Mouse (Mus musculus): ENCODE results near the gene Pld5. TPM values are rescaled to one million over a fixed set of nuclear protein-coding genes. Genes with fewer than 3 reads are reported as not detected.
"Not testable (repeated sequence)": the region's sequence is repeated elsewhere in the genome, so short reads cannot be mapped to it uniquely, and the experiment has no call there.

Gene Pld5
- total RNA-seq, 2 experiments from 2014 or later, result 0.73 to 0.75 TPM

DNA sequence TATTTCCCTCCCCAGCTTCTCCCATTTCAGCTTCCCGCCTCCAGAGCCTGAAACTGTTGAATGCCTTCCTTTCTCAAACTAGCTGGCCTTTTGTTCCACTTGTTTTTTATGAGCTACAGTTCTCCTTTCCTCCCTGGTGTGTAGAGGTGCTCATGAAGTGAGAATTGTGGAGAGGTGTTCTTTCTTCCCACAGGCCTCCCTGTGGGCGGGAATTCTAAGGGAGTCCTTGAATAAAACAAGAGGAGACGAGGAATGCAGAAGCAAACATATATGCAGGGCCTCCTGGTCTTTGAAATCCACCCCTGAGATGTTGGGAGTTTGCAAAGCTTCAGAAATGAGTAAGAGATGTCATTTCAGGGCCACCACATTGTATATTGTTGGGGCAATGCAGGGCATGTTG lies 235.2 kb downstream of the Pld5 start:
- no peak for DNase-seq

- DNase-seq, result no peak
These were observed 239.1 kb downstream of the Pld5 start for GRCm38 (mm10) chr1:176036028-176036427.

GRCm38 (mm10) chr1:176034699-176035098 lies 240.4 kb downstream of the Pld5 start:
- DNase-seq, result no peak

DNA sequence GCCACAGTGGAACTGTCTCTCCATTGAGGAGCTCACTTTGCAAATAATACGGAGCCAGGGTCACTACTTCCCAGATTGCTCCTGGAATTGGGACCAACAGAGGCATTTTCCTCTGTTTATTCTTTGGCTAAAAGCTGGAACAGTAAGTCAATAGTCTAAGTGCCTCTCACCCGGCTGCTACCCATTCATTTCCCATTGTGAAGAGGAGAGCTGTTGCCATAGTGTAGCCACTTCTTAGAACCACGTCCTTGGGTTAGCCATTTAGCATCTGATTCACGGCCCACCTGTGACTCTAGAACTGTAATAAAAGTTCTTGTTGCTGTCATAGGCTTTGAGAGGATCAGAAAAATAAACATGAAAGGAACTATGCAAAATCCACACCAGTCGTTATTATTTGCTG lies 241.4 kb downstream of the Pld5 start:
- no peak for DNase-seq

DNA sequence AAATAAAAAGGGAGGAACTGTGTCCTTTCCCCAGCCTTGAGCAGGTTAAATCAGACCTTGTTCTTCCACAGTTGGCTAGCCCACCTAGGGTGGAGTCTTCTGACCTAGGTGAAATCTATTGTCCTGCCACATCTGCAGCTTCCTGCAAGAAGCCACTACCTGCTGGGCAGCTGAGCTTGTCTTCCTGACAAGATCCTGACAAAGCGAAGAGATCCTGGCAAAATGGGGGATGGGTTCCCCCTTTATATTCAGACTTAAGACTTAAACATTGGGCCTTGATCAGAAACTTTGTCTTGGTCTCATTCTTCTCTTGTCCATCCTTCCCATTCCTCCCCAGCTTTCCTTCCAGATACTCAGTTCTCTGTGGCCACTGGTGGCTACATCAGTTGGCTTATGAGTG lies 246.0 kb downstream of the Pld5 start:
- no peak for DNase-seq

- DNase-seq, result no peak
These were observed 246.7 kb downstream of the Pld5 start for GRCm38 (mm10) chr1:176028397-176028796.

GRCm38 (mm10) chr1:176024501-176024900 lies 250.6 kb downstream of the Pld5 start:
- no peak for DNase-seq

GRCm38 (mm10) chr1:176018523-176018922 lies 256.6 kb downstream of the Pld5 start:
- no peak for DNase-seq

DNA sequence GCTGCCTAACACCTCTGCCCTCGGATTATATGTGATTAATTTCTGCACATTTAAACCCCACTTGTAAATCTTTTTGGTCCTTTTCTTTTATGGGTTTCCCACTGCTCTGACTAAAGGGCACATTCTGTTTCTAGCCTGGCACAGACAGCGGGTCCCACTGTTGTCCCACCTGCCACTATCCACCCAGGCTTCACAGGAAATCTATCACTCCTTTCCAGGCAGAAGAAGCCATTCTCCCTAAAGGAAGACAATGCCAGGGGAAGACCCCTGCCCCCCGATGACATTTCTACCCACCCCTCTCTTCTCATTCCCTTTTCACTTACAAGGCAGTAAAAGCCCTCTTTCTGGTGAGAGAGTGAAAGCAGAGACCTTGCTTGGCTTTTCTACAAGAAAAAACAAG lies 259.0 kb downstream of the Pld5 start:
- no peak for DNase-seq

- no peak for DNase-seq
These were observed 261.4 kb downstream of the Pld5 start for GRCm38 (mm10) chr1:176013497-176014268.

DNA sequence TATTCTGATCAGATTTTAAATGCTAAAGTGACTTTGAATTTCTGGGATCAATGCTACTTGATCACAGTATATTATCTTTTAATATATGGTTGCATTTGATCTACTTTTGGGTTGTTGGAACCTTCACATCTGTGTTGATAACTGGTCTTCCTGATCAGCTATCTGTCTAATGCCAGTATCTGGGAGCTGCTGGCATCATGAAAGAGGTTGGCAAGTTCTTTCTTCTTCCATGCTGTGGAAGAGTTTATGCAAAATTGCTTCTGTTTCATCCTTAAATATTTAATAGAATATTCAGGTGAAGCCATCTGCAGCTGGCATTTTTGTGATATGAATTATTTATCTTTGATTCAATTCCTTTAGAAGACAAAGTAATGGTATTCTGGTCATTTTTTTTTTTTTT lies 263.6 kb downstream of the Pld5 start:
- no peak for DNase-seq

GRCm38 (mm10) chr1:176011072-176011471 lies 264.0 kb downstream of the Pld5 start:
- no peak for DNase-seq

- DNase-seq, result no peak
These were observed 266.7 kb downstream of the Pld5 start for GRCm38 (mm10) chr1:176008411-176008810.

DNA sequence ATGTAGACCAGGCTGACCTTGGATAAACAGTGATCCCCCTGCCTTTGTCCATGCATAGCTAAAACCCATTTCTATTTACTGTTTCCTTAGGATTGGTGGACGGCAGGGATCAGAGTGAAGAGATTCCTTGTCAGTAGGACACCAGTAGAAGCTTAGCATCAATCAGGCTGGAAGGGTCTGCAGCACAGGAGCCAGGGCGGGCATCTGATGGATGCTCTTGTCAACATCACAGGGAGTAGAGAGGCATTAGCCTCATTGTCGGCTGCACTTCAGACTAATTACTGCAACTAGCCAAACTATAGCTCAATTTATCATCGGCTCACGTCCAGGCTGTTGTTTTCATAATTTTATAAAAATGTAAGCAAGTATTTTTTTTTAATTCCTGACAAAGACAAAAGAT lies 274.5 kb downstream of the Pld5 start:
- DNase-seq, result no peak

DNA sequence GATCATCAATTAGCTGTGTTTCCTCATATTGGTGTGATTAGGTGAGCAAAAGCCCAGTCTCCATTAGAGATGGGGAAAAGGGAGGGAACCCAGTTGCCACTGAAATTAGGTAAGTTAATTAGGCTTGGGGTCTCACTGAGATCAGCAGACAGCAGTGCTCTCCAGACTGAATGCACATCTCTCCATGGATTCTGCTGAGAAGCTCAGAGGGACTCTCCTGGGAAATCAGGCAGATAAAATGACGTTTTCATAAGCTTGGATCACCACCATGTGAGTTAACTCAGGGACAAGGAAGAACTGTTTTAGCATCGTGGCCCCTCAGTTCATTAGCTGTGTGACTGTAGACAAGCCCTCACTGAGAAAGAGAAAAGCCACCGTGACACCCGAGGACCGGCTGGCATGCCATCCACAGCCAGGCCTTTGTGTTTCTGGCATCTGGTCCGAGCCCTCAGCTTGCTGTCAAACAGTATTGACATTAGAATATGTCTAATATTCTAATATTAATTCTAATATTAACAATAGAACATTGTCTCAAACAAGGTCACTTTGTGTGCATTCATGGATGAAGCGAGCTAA lies 277.9 kb downstream of the Pld5 start:
- no peak for DNase-seq

DNA sequence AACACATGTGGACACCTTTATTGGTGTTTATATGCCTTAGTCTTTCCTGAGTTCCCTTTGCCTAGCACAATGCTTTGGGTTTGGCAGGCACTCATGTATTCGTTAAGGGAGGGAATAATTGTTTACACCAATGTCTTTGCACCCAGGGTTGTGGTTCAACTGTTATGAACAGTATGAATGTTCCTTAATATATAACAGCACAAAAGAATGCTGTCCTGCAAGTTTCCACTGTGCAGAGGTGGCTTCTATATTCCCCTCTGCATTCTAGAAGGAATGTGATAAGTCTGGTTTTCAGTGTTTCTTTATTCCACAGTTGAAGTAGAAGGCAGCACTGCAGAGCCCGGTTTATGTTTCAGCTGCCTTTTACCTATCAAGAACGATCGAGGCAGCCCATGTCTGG lies 286.2 kb downstream of the Pld5 start:
- no peak for DNase-seq

DNA sequence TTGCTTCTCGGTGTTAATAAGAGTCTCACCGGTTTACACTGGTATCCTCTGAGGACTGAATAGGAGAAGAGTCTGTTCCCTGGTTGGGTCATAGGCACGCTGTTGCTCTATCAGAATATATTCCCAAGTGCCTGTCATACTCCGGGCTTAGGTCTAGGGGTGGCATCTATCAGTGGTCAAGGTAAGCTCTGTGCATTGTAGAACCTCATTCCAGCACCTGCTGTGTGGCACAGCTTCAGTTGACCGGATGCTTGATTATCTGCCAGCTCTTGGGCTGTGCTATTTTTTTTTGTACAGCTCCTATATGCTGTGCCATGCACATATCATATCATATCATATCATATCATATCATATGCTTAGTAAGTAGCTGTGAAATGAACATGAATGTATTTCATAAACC lies 286.7 kb downstream of the Pld5 start:
- DNase-seq, result no peak

- not testable (repeated sequence) for DNase-seq
These were observed 296.1 kb downstream of the Pld5 start, which contains the start of gene Rbm8a2 for GRCm38 (mm10) chr1:175979014-175979413. TSS of gene Rbm8a2 (minus strand) at chr1:175979114.

GRCm38 (mm10) chr1:175970710-175971109 lies 304.4 kb downstream of the Pld5 start:
- DNase-seq, result no peak

GRCm38 (mm10) chr1:175967004-175967745 lies 307.9 kb downstream of the Pld5 start:
- no peak for DNase-seq

- DNase-seq, result no peak
These were observed 313.3 kb downstream of the Pld5 start for GRCm38 (mm10) chr1:175961786-175962185.

DNA sequence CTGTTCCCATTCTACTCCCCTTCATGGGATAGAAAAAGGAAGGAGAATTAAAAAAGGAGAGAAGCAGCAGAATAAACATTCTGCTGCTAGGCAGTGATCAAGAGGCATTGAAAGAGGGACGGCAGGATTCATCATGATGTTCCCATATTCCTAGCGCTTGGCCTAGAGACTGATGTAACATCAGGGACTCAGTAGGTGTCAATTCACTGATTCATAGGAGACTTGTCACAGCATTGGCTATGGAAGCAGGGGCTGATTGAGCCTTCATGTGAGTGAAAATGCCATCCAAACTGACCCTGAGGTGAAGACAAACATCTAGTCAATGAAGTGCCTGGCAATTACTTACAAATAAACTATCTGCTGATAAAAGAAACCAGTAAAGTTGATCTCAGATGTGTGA lies 324.3 kb downstream of the Pld5 start:
- DNase-seq, result no peak

DNA sequence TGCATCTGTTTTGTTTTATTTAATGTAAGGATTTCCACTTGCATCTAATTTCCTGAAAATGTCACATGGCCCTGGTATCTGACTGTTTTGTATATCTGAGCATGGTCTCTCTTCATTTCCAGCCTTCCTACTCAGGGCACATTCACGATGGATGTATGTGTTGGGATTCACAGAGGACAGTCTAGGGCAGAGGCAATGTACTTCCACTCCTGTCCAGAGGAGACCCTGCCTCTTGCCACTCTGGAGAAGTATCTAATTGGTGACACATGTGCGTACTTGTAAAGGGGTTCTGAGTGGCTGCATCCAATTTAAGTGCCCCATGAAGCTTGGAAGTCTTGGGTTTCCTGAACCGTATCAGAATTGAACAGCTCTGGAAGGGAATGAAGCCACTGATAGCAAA lies 324.7 kb downstream of the Pld5 start:
- no peak for DNase-seq

All from adrenal gland, postnatal 10 days (tissue).